Mouse (Mus musculus) spleen, adult 18-20 months (tissue): ENCODE measurements around the gene Tead1.

ENCODE experiments used
- DNase-seq, 2 experiments: peaks; one replicate each; pipeline ENCODE4 v3.0.0; 2022; ENCODE audit warnings: mixed read lengths in 2 of 2

Tead1 gene

DNA sequence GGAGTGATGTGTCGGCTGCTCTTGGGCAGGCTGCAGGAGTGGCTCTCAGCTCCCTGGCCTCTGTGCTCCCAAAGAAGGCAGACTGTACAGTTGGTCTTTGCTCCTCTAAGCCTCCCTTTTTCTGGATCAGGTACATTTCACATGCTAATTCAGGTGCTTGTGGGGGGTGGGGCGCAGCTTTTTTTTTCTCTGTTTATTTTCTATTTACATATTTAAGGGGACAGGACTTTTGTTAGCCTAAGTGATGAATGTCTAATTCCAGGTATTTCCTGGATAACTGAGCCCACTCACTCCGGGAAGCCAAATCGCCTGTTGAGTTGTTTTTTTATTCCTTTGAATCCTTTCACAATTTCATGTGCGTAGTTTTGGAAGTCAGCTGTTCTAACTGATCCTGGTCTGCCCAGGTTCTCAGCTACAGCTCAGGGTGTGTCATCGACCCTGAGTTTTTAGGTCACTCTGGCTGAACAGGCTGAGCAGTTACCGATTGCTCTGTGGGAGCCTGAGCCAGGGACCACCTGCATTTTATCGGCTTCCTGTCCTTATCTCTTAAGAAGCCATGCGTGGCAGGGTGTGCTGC, 9.4 kb downstream of the Tead1 start:
- DNase-seq: no peak

DNA sequence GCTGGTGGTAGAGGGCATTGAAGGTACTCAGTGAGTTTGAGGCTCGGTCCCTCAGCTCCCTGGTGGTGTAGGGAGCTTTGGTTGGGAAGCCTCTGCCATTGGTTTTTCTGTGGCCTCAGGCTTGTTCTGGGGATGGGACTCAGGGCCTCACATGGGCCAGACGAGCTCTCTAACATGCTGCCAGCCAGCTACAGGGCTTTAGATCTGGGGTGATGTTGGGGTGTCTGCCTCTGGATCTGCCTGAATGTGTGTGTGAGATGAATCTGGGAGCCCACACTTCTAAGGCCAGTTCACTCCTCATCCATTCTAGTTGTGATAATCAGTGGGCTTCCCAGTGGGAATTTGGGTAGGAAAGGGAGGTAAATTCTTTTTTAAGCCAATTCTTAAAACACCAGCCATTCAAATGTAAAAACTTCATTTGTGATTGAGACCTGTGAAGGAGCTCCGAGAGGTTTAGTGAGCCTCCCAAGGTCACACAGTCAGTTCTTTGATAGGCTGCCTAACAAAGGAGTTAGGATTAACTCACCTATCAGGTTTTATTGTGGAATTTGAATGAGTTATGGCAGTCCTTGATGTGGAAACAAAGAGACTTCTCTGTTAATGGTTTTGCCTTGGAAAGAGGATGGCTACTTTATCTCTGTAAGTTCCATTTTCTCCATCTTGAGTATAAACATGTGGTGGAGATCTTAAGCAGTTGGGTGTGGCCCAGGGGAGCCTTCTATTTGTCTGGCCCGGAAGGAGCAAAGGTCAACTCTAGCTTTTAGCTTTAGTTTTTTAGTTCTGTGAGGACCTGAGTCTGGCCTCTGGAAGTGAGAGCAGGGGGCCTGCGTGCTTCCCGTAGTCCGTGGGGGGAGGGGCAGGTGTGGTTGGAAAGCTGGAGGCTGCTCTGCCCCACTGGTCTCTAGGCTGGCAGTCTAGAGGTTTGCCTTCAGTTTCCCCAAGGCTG, 12.0 kb downstream of the Tead1 start:
- no peak for DNase-seq

GRCm38 (mm10) chr7:112693566-112693965, 14.4 kb downstream of the Tead1 start:
- no peak for DNase-seq

DNA sequence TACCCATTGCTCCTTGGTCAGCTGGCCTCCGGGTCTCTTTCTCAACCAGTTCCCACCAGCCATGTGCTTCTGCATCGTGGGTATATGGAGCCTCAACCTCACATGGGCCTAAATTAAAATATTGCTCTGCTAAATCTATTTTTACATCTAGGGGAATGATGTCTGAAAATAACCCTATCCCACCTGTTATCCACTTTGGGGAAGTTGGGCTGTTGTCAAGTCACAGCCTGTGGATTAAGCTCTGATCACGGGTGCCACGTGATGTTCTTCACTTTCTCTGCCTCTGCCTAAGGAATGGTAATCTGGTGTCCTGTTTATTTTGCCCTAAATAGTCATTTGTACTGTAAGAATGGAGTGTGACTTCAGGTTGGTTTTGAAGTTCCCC, 17.7 kb downstream of the Tead1 start:
- no peak for DNase-seq

GRCm38 (mm10) chr7:112697162-112697841, 18.2 kb downstream of the Tead1 start:
- no peak for DNase-seq

DNA sequence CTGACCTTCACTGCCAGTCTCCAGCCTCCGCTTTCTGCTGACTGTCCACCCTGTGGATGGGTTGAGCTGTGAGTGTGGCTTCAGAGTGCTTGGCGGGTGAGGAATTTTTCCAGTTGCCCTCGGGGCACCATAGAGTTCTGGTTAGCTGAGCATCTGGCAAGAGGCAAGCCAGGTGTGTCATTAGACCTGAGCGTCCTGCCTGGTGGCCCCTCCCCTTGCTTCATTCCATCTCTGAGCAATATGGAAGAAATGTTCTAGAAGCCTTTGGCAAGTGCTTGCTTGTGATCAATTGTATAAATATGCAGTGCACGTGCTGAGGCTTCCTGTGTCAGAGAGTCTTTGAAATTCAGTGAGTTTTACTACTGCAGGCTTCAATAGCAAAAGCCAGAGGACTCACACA, 21.0 kb downstream of the Tead1 start:
- no peak for DNase-seq

DNA sequence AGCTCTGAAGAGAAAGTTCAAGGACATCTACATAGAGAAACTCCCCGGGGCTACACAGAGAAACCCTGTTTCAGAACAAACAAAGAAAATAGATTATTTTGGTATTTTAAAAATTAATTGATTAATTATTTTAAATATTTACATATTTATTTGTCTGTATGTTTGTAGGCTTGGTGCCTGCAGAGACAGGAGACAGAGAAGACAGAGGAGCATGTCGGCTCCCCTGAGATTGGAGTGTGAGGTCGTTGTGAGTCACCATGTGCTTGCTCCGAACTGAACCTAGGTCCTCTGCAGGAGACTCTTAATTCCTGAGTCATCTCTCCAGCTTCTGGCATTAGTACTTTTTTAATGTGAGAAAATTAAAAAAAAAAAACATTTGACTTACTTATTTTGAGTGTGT, 24.2 kb downstream of the Tead1 start:
- no peak for DNase-seq

- DNase-seq: no peak
Observed at GRCm38 (mm10) chr7:112705870-112706269, 26.8 kb downstream of the Tead1 start.

DNA sequence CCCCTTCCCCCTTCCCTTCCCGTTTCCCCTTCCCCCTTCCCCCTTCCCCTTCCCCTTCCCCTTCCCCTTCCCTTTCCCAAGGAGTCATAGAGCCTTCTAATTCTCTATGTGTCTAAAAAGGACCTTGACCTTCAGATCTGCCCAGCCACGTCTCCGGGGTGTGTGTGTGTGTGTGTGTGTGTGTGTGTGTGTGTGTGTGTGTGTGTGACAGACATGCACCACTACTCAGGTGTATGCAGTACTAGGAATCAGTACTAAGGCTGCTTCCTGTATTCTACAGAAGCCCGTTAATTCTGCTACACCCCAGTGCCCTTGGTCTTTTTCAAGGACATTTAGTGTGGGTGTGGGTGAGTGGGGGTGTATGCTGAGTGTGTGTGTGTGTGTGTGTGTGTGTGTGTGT, 27.6 kb downstream of the Tead1 start:
- no peak for DNase-seq

DNA sequence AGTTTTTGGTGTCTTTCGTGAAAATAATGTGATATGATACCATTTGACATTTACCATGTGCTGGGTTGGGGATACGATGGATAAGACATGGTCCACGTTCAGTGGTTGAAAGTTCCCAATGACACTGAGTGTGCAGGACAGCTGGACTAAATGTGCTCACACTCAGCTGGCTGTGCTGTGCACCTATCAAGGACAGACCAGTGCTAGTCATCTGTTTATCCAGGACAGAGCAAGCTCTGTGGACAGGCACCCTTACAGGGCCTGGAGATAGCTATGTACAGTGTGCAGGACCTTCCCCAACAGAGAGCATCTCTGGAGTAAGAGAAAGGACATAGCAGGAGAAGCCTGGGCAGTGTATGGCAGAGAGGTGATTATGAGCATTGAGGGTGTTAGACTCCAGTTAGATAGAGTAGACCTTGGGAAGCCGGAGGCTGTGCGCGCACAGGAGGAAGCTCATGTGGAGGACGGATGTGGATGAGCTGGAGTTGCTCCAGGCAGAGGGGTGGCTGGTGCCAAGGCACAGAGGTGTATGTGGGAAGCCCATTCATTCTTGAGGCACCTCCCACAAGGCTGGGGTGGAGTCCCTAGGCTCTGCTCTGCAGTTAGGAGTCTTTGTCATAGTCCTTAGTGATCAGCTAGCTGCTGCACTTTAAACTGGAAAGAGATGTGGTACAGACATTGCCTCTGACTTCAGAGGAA, 31.4 kb downstream of the Tead1 start:
- no peak for DNase-seq

- no peak for DNase-seq
Observed at GRCm38 (mm10) chr7:112711977-112712376, 32.9 kb downstream of the Tead1 start.

DNA sequence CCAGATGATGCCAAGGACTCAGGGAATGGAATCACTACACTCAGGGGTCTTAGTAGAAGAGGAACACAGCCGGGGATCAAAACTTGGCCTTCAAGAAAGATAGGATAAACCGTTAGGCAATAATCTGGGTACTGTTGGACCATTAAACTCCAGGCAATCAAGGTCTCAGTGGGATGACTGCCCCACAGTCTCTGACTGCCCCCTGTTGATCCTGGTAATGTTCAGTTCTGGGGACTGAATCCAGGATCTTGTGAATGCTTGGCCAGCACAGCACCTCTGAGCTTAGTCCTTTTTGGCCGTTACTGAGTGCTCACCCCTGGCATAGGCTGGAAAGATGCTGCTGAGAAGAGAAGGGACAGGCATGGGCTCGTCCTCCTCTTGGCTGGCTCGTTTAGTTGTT, 34.4 kb downstream of the Tead1 start:
- no peak for DNase-seq

GRCm38 (mm10) chr7:112714783-112715182, 35.7 kb downstream of the Tead1 start:
- DNase-seq: no peak

GRCm38 (mm10) chr7:112716701-112717100, 37.6 kb downstream of the Tead1 start:
- no peak for DNase-seq

- no peak for DNase-seq
Observed at GRCm38 (mm10) chr7:112717676-112718075, 38.6 kb downstream of the Tead1 start.

DNA sequence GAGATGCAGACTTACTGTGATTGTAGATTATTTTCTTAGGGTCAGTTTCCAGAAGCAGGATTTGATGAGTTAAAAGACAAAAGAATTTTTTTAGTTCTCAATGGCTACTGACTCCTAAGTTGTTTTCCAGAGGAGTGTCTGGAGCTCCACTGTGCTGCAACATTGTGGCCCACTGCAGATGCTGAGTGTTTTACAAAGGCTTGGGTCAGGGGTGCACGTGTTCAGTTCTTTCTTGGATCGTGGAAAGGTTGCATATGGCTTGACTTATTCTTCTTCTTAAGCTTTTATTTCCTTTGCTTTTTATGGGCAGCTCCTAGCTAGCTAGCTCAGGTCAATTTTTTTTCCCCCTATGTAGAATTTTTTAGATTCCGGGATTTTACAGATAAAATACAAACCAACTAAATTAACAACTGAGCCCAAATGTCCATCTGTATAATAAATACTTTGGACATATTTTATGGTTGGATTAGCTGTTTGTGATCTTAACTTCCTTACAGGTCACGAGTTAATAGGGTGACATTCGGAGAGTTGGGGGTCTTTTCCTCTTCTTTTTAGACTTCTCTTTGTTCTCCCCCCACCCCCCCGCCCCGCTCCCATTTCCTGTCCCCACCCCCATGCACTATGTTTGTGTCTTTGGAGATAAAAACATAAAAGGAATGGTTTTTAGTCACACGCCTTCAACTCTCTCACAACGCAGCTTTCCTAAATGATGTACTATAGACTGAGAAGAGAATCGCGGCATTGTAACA, 40.5 kb downstream of the Tead1 start:
- no peak for DNase-seq

GRCm38 (mm10) chr7:112720143-112720988, 41.2 kb downstream of the Tead1 start:
- DNase-seq: no peak

DNA sequence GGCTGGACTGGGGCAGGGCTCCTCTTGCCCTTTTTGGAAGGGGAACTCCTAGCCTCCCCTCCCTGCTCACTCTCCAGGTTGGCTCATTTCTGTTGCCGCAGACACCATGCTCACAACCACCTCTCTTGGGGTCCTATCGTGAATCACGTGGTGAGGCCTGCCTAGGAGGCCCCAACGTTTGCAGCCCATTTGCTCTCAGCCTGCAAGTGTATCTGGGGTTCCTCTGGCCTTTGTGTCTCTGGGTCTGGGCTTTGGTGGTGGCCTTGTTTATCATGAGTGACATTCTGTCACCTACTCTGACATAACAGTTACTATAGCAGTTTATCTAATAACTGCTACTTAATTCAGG, 41.8 kb downstream of the Tead1 start:
- no peak for DNase-seq

GRCm38 (mm10) chr7:112721859-112722258, 42.7 kb downstream of the Tead1 start:
- DNase-seq: no peak

- no peak for DNase-seq
Observed at GRCm38 (mm10) chr7:112728399-112728798, 49.3 kb downstream of the Tead1 start.

DNA sequence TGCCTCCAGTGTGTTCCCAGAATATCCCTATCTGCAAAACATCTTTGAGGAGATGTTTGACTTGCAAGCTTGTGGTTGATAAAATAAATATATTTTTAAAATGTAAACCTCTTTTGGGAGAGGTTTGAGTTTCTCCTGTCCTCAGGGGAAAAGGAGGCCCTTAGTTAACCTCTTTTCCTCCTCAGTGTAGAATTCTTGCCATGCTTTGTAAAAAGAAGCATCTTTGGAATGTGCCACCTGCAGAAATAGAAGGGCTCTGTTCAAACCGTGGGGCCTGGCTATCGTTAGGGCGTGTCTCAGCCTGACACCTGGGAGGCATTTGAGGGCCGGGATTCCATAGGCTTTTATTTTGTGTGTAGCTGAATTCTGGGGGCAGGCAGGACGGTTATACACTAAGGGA, 51.1 kb downstream of the Tead1 start:
- no peak for DNase-seq

GRCm38 (mm10) chr7:112731584-112731983, 52.5 kb downstream of the Tead1 start:
- DNase-seq: no peak
